Mouse (Mus musculus): Measurements from ENCODE around the gene Srp54c. TPM values are rescaled to one million over a fixed set of nuclear protein-coding genes. Genes with fewer than 3 reads are reported as not detected.

Srp54c gene
- total RNA-seq (2023) = 10 to 100 TPM; 12.0 to 12.4 TPM

DNA sequence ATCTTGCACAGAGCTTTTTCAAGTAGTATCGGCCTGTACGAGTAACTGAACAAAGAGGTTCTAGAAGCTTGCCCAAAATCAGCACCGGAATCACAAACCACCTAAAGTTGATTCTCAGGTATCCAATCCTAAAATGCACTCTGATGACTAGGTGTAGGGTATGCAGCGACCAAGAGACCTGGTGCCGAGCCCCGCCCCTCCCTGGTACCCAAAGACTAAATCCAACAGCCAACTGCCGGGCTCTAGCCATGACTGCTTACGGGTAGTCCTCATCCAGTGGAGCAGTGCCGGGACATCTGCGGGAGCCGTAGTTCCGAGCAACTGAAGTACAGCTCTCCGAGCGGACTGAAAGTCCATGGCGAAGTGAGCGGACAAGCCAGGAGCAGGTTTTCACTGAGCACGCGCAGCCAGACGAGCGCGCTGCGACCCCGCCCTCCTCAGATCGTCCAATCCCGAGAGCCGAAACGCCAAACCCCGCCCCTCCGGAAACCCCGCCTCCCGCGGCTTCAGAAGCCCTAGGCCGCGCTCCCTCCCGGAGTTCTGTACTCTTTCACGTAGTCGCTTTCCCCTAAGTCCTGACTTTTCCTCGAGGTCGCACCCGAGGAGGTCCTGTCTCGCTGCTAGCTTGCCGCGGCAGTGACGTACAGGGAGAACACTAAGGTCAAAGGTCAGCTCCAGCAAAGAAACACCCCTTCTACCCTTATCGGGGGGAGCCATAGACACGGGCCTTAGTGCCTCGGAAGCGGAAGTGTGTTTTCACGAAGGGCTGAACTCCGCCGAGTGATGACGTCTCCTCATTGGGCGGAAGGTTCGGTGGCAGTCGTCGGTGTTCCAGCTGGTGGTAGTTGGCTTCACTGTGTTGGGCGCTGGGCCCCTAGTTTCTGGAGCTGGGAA lies at the start of gene Srp54c:
Gene Srp54c, plus strand, starts transcription at position 543 of the 894 bp plus-strand sequence.

DNA sequence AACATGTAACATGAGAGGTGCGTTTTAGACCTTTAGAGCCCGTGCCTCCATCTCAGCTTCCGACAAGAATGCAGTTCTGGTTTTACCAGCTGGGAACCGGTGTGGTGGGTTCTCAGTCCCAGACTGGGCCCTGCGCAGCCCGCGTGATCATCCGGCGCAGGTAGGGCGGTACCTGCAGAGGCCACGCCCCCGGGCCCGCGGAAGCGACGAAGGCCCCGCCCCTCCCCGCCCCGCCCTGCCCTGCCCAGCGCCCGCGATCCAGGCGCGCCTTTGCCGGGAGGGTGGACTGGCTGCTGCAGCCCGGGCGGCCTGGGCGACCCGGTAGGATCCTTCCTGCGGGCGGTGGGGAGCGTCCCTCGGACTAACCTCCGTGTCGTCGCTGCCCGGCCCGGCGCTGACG lies 30.7 kb upstream of the Srp54c start, which contains the start of gene 1700047I17Rik2:
Gene 1700047I17Rik2, plus strand, starts transcription at position 287 of the 400 bp plus-strand sequence.

DNA sequence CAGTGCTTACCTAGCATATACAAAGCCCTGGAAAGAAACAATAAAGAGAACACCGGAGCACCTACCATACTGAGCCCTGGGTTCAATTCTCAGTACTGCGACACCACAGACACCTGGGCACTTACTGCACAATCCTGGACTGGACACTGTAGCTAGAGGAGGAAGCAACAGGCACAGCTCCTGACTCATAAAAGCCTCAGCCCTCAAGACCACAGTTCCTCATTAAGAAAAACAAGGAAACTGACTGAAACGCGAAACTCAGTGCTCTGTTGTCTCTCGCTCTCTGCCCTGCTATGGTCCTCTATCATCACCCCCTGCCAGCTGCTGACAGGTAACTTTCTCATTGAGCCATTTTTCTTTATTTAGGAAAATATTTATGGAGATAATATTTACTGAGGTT lies 69.4 kb downstream of the Srp54c start, which contains the start of gene 1110008L16Rik:
Gene 1110008L16Rik, plus strand, starts transcription at position 242 of the 400 bp plus-strand sequence.

DNA sequence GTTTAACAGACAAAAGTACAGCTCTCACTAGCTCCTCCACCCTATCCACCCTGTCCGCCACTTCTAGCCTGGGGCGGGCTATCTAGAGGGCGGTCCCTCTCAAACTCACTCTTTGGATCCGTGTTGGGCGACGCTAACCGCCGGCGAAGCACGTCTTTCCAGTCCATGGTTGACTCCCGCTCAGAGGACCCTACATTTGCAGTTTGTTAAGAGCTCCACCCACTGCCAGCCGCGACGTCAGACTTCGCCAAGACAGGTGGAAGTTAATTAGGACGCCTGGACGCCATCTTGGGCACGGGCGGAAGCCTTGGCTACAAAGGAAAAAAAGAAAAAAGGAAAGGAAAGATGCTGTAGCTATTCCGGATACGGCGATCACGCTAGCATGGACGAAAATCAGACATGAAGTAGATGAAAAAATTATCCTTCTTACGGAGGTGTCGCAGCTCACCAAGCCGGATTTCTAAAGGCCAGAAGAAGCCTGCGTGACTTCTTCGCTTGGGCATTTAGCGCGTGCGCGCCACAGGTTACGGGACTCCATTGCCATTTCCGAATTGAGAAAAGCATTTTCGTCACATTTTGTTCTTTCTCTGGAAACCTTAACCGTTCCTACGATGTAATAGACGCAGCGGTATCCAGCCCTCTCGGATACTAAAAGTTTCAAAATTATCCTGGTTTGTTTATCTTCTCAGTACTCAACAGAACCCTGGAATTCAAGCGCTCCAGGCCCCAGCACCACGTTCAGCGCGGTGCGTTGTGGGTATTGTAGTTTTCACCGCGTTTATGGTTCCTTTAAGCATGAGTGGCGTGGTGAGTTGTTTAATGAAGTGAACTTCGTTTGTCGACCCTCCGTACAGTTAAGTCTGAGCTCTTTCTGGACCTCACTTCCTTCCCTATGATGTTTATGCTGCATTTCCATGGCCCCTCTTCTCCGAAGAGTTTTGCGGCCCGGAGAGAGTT lies 72.8 kb downstream of the Srp54c start, which contains the start of gene Ppp2r3c:
Gene Ppp2r3c, minus strand, starts transcription at position 514 of the 957 bp plus-strand sequence.

Other genes starting within 250 kb of the Srp54c start
- not detected for gene Gm20403, start 243.6 kb upstream of the Srp54c start, total RNA-seq (2023)
- gene Baz1a, start 215.8 kb upstream of the Srp54c start, total RNA-seq (2023) = 100 to 1,000 TPM; 143 to 159 TPM
- gene 2700097O09Rik, start 150.1 kb upstream of the Srp54c start, total RNA-seq (2023) = 1 to 10 TPM; 2.6 to 3.5 TPM
- gene Srp54a, start 149.9 kb upstream of the Srp54c start, total RNA-seq (2023) = 10 to 100 TPM; 37.1 to 41.4 TPM
- 1 to 10 TPM in 1 of 2 experiments, not detected in 1; 3.6 TPM for gene Fam177a, start 105.7 kb upstream of the Srp54c start, total RNA-seq (2023)
- 10 to 100 TPM; 28.1 to 32.7 TPM for gene Srp54b, start 75.1 kb upstream of the Srp54c start, total RNA-seq (2023)
- gene 1700047I17Rik2, start 30.6 kb upstream of the Srp54c start, total RNA-seq (2023) = 10 to 100 TPM in 1 of 2 experiments, 1 to 10 TPM in 1; 5.3 to 10.1 TPM
- 1 to 10 TPM; 3.7 to 4.3 TPM for gene 1110008L16Rik, start 69.4 kb downstream of the Srp54c start, total RNA-seq (2023)
- gene Ppp2r3c, start 72.8 kb downstream of the Srp54c start, total RNA-seq (2023) = 10 to 100 TPM; 18.7 to 18.9 TPM
- 10 to 100 TPM; 85.9 to 96.4 TPM for gene Psma6, start 154.1 kb downstream of the Srp54c start, total RNA-seq (2023)